Mouse (Mus musculus) heart, adult 2 months (tissue): ENCODE results near the gene Cabin1.

ENCODE experiments used
- CTCF ChIP-seq: fragments of 200-600 bp; IDR thresholded peaks from 2 replicates; pipeline ENCODE4 v1.8.1; 2022; ENCODE audit warnings: antibody characterized with exemption, mild to moderate bottlenecking, moderate library complexity
- POLR2A ChIP-seq: fragments of 200-500 bp; IDR thresholded peaks from 2 replicates; pipeline ENCODE4 v1.6.1; 2011; ENCODE audit warnings: mild to moderate bottlenecking, low read depth, low read length, control low read depth; ENCODE audit not compliant: insufficient read depth

GRCm38 (mm10) chr10:75780769-75781578 lies 16.8 kb upstream of the Cabin1 start, which contains the start of the genes Gm20441 and Gstt3:
- TF ChIP-seq CTCF (no peak), POLR2A (peak; percentile 74)
